Mouse (Mus musculus): ENCODE results near the gene Gm5751. TPM values are rescaled to one million over a fixed set of nuclear protein-coding genes. Genes with fewer than 3 reads are reported as not detected.

Gm5751 gene
- total RNA-seq, 1 experiment = not detected

DNA sequence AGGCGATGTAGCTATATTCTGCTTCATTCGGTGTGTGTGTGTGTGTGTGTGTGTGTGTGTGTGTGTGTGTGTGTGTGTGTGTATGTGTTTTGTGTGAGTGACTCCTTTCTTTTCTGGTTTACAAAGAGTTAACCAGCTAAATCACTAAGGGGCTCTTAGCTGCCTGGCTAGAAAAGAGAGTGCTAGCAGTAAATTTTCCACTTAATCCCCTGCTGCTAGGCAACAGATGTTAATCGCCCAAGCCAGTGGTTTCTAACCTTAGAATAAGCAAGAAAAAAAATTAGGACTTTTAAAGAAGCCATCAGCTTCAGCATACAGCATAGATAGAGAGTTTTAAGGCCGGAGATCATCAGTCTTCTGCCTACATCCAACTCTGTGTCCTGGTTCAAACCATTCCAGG is 53.3 kb downstream of the Gm5751 start:
- no peak overlapping the region for H3K9ac ChIP-seq (ENCODE audit: insufficient read depth, low read depth, low read length, poor library complexity, severe bottlenecking)
- TF ChIP-seq ZNF384 (IDR thresholded peaks at IDR 0.05; ENCODE audit: low read depth, low read length) = no peak
- no peak for TF ChIP-seq ZC3H11A (IDR thresholded peaks at IDR 0.05; ENCODE audit: borderline replicate concordance, low read depth, low read length)
- no peak for TF ChIP-seq HCFC1 (IDR thresholded peaks at IDR 0.05; ENCODE audit: borderline replicate concordance, insufficient read depth, low read length)
- TF ChIP-seq MAFK (IDR thresholded peaks at IDR 0.05; ENCODE audit: insufficient read depth, low read depth, low read length) = no peak
- no peak for TF ChIP-seq CHD2 (IDR thresholded peaks at IDR 0.05; ENCODE audit: low read depth, low read length)
- H3K27ac ChIP-seq (ENCODE audit: insufficient read depth, low read depth, low read length, poor library complexity, severe bottlenecking) = no peak overlapping the region
- no peaks in the 10 kb centered on the region for H3K36me3 ChIP-seq (ENCODE audit: control insufficient read depth, insufficient read depth, low read length, poor library complexity, severe bottlenecking)
- H3K4me3 ChIP-seq (ENCODE audit: insufficient read depth in 1 of 2, low read depth in 1 of 2, low read length in 2 of 2, poor library complexity in 1 of 2, severe bottlenecking in 1 of 2) = no peak overlapping the region
- DNase-seq (ENCODE audit: low read depth, low spot score) = no peak
- H3K4me1 ChIP-seq (ENCODE audit: control insufficient read depth in 2 of 2, insufficient read depth in 2 of 2, low read length in 2 of 2, poor library complexity in 1 of 2) = no peaks in the 10 kb centered on the region
- H3K9me3 ChIP-seq (ENCODE audit: control insufficient read depth, insufficient read depth, low read depth, low read length) = no peaks in the 10 kb centered on the region
- in situ Hi-C loops (cut with MboI; ENCODE audit: low sequenced_read_pairs in 2 of 2, unreplicated experiment in 2 of 2) = no loop called here

Other genes with a start within 250 kb of the Gm5751 start
- gene Ssxb8, start 183.4 kb upstream of the Gm5751 start, total RNA-seq (2012; rRNA removed) = not detected in 2 replicates
- not detected in 2 replicates for gene Ssx9, start 125.8 kb upstream of the Gm5751 start, total RNA-seq (2012; rRNA removed)
- not detected in 2 replicates for gene Ssxb5, start 70.6 kb upstream of the Gm5751 start, total RNA-seq (2012; rRNA removed)
- not detected in 2 replicates for gene Gm6592, start 30.3 kb upstream of the Gm5751 start, total RNA-seq (2012; rRNA removed)
- gene B630019K06Rik, start 18.1 kb downstream of the Gm5751 start, total RNA-seq (2012; rRNA removed) = 0.37 and 0.67 TPM in 2 replicates
- not detected in 2 replicates for gene Fthl17b, start 88.7 kb downstream of the Gm5751 start, total RNA-seq (2012; rRNA removed)
- 20.3 and 41.0 TPM in 2 replicates for gene Fthl17c, start 102.3 kb downstream of the Gm5751 start, total RNA-seq (2012; rRNA removed)
- gene Fthl17d, start 112.5 kb downstream of the Gm5751 start, total RNA-seq (2012; rRNA removed) = 4.2 and 5.5 TPM in 2 replicates
- gene Fthl17e, start 159.2 kb downstream of the Gm5751 start, total RNA-seq (2012; rRNA removed) = 0.42 and 1.1 TPM in 2 replicates
- 4.6 and 4.9 TPM in 2 replicates for gene Fthl17f, start 188.8 kb downstream of the Gm5751 start, total RNA-seq (2012; rRNA removed)
- gene 4930402K13Rik, start 230.3 kb downstream of the Gm5751 start, total RNA-seq (2012; rRNA removed) = not detected in 2 replicates

Measured in ES-E14 (cell line).